Mouse (Mus musculus): Measurements from ENCODE around the gene Kctd15.

Kctd15 gene

DNA sequence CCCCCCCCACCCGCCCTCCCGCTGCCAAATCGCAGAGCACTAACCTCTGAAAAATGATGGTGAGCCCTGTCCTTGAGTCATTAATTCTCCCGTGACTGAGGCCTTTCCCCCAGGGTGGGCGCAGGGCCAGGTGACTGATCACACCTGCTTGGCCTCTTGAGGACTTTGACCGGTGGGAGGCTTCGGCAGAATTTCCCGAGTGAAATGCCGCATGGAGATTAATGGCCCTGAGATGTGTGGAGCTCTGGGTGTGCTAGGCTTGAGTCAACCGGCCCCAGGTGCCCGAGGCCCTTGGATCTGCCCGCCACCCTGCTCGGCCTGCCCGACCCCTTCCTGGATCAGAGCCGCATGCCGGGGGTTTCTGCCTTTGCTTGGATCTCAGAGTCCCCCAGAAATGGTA is 11.3 kb upstream of the Kctd15 start:
- DNase-seq (ENCODE audit: low read depth in 1 of 2, low spot score in 2 of 2) = no peak

GRCm38 (mm10) chr7:34663145-34663544 is 6.6 kb upstream of the Kctd15 start:
- DNase-seq (ENCODE audit: low read depth in 1 of 2, low spot score in 2 of 2) = no peak

- DNase-seq (ENCODE audit: low read depth in 1 of 2, low spot score in 2 of 2) = no peak
Observed at GRCm38 (mm10) chr7:34662227-34662626, 5.7 kb upstream of the Kctd15 start.

GRCm38 (mm10) chr7:34659386-34660085 is 3.0 kb upstream of the Kctd15 start:
- no peak for DNase-seq (ENCODE audit: low read depth in 1 of 2, low spot score in 2 of 2)

DNA sequence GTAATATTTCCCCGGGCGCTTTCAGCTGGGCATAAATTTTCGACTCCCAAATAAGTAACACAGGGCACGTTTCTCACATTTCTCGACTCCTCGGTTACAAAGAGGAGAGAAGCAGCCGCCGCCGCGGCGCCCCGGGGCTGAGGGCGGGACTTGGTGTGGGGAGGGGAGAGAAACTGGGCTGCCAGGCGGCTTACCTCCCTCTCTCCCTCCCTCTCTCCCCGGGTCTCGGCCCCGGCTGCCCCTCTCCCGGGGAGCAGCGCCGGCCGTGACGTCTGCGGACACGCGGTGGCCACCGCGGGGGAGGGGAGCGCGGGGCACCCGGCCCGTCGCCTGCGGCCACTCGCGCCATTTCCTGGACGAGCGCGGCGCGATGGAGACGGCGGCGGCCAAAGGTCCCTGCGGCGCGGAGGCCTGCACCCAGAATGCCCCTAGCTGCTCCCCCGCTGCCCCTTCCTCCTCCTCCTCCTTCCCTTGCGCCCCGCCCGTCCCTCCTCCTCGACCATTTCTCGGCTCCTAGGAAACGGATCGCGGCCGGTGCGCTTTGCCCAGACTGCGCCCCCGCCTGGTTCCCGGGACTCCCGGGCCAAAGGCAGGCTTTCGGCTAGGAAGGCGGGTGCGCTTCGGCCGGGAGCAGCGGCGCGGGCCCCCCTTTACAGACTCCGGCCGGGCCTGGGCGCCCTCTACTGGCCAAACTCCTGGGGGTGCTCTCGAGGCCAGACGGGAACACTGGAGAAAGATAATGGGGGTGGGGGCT is 1.3 kb downstream of the Kctd15 start:
- DNase-seq (ENCODE audit: low read depth in 1 of 2, low spot score in 2 of 2) = no peak

DNA sequence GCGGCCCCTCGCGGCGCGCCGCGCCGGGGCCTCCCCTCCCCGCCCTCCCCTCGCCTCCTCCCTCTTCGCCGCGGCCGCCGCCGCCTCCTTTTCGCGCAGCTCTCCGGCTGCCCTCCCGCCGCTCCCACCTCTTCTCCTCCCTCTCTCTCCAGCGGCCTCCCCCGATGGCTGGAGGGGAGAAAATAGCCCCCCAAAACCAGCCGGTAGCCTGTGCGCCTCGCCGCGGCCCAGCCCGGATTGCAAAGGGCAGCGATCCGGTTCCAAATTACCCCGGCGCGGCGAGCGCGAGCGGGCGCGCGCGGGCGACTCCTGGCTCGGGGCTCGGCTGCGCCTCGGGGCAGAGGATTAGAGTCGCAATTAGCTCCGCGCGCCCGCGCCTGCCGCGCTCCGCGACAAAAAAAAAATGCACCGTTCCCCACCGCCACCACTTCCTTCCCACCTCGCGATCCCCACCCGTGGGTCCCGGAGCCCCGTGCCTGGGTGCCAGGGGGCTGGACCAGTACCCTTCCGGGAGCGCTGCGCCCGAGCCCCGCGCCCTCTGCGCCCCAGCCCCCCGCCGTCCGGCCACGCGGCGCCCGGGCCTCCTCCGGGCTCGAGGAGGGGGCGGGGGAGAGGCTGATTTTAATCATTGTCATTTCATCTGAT is 2.0 kb downstream of the Kctd15 start:
- no peak for DNase-seq (ENCODE audit: low read depth in 1 of 2, low spot score in 2 of 2)

GRCm38 (mm10) chr7:34653731-34654440 is 2.6 kb downstream of the Kctd15 start:
- no peak for DNase-seq (ENCODE audit: low read depth in 1 of 2, low spot score in 2 of 2)

DNA sequence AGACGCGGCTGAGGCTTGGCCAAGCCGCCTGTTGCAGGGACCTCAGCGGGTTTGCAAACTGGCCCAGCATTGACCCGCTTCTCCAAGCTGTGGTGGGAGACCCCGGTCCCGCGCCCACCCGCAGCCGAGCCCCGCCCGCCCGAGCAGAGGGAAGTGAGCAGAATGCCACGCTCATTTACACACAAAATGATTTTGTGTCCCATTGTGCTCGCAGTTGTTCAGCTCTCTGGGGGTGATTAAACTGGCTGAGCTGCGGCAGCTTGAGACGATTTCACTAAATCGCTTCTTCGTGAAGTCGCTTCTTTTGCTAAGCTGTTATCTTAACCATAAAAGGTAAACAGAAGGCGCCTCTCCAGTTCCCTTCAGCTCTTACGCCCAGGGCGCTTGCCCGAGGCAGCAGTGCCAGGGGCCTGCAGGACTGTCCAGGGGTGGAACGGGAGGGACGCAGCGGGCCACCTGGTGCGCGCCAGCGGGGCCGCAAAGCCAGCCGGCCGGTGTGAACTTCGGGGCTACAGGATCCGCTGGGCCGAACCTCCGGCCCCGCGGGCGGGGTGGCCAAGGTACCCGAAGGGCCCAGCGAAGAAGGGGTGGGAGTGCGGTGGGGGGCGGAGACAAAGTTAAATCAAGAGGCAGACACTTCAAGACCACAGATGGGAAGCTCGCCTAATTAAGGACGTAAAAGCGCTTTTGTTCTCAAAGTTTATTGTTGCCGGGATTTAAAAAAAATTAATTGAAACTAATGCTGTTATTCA is 3.6 kb downstream of the Kctd15 start:
- no peak for DNase-seq (ENCODE audit: low read depth in 1 of 2, low spot score in 2 of 2)

DNA sequence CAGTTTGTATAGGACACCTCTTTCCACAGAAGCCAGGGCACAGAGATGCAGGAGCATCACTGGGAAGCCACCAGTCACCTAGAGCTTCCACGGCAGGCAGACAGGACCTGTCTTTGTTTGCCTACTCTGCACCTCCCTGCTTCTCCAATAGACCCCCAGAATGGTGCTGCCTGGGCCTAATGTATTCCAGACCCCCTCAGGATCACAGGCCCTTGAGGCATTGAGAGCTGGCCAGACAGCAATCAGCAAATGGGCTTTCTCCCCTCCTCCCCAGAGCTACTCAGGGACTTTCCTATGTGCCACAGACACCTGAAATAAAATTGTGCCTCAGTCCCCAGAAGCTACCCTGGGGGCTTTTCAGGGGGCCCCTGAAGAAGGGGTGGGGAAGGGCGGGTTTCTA is 5.2 kb downstream of the Kctd15 start:
- DNase-seq (ENCODE audit: low read depth in 1 of 2, low spot score in 2 of 2) = no peak

DNA sequence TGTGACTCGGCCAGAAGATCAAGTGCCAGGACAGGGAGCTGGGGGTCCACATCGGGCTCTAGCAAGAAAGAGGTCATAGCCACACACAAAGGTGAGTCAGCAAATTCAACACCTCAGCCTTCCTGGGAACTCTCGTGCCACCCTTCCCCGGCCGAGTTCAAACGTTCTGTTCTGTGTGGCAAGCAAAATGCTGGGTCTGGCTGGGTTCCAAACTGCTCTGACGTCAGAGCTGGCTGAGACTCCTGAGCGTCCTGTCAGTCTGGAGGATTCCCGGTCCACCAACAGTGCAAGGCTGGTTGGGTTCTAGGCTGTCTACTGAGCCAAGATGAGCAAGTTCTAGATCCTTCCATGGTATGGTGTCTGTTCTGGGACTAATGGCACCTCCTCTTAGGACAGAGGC is 9.5 kb downstream of the Kctd15 start:
- no peak for DNase-seq (ENCODE audit: low read depth in 1 of 2, low spot score in 2 of 2)

- DNase-seq (ENCODE audit: low read depth in 1 of 2, low spot score in 2 of 2) = no peak
Observed at GRCm38 (mm10) chr7:34646144-34646795, 10.3 kb downstream of the Kctd15 start.

DNA sequence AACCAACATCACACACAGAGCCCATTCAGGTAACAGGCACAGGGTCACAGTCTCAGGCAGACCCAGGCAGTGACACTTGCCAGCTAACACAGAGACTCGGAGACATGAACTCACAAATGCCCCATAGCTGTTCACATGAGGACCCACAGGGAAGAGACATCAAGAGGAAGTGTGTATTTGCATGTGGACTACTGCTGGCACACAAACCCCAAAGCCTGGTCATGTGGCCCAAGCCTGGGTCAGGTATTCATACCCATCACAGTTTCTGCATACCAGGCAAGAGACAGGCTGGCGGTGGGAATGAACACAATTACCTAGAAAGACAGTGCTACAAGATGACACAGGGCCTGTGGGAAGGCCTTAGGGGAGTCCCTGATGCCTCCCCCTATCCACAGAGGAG is 10.9 kb downstream of the Kctd15 start:
- no peak for DNase-seq (ENCODE audit: low read depth in 1 of 2, low spot score in 2 of 2)

DNA sequence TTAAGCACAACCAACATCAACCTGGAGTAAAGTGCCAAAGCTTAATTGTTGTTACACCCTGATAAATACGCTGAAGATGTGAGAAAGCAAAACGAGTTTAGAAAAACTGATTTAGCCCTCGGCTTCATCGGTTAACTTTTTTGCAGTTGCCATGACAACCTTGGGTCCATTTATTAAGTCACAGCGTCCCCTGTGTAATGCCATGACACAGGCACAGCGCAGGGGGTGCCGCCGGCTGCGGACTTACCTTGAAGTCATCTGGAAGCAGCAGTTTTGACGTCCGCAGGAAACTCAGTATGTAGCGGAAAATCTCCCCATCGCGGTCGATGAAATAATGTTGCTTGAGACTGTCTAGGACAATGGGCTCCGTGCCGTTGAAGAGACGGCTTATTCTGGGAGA is 11.9 kb downstream of the Kctd15 start:
- DNase-seq (ENCODE audit: low read depth in 1 of 2, low spot score in 2 of 2) = no peak

DNA sequence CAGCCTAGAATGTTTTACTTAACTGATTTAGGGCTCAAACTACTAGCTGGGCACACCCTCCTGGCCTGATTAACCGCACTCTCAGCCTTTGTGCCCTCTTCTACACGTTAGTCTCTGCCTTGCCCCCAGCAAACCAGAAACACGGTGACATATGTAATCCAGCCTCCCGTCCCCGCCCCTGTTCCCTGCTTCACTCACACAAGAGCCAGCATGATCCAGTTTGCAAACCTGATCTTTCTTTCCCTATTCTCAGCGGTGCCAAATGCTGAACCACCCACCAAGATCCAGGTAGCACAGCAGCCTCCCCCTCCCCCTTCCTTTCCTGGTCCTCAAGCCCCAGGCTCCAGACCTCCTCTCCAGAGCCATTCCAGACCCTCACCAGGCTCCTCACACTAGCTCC is 13.2 kb downstream of the Kctd15 start:
- DNase-seq (ENCODE audit: low read depth in 1 of 2, low spot score in 2 of 2) = no peak

DNA sequence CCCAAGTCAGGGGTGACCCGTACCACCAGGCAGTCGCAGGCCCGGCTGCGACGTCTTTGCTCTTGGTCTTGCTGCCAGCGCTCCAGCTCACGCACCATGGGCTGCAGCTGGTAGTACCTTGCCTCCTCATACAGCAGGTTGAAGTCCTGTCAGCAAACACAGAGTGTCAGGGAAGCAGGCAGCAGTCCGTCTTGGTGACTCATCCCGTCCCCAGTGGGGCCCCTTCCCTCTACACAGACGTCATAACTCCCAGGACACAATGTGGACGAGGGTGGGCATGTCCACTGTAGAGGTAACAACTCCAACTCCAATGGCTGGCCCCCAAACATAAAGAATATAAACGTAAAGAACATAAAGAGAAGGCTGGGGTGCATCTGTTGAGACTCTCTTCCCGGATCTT is 14.6 kb downstream of the Kctd15 start:
- DNase-seq (ENCODE audit: low read depth in 1 of 2, low spot score in 2 of 2) = no peak

DNA sequence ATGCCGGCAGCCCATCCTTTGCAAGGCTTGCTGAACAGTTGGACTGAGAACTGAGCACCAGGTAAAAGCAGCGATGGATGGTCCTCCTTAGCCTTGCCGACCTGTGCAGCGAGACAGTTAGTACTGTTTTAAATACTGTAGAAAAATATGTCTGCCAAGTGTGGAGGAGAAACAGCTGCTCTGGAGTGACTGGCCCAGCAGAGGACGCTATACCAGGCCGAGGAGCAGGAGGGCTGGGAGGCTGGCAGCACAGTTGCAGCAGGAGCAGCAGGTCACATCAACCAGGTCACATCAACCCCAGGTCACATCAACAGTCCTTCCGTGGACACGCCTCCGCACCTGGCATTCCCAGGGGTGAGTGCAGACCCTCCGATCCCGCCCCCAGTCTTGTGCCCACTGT is 16.7 kb downstream of the Kctd15 start:
- DNase-seq (ENCODE audit: low read depth in 1 of 2, low spot score in 2 of 2) = no peak

- no peak for DNase-seq (ENCODE audit: low read depth in 1 of 2, low spot score in 2 of 2)
Observed at GRCm38 (mm10) chr7:34636661-34637060, 19.9 kb downstream of the Kctd15 start.

DNA sequence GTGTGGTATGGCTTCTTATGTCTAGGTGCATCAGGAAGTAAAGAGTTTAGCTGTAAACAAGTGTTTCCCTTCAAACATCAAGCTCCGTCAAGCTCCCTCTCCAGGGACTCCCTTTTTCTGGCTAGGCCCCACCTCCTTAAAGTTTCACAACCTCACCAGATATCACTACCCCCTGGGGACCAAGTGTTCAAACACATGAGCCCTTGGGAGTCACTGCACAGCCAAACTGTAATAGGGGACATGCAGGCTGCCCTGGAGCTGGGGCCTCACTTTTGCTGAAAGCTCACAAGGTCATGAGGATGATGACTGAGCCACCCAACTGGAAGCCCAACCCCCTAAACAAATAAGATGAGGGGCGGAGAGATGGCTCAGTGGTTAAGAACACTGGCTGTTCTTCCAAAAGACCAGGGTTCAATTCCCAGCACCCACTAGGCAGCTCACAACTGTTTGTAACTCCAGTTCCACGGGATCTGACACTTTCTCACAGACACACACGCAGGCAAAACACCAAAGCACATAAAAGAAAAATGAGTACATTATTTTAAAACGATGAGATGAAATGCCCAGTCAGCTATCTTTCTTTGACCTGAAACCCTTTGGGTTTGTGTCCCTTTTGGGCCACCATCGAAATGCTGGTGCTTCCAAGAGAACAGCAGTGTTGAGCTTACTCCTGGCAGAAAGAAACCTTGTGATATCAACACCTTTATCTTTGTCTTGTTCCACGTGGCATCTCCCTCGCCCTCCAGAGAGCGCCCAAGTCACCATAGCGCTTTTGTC is 23.4 kb downstream of the Kctd15 start:
- no peak for DNase-seq (ENCODE audit: low read depth in 1 of 2, low spot score in 2 of 2)

- DNase-seq (ENCODE audit: low read depth in 1 of 2, low spot score in 2 of 2) = no peak
Observed at GRCm38 (mm10) chr7:34630211-34631085, 26.1 kb downstream of the Kctd15 start.
